Mouse (Mus musculus) brain, embryonic 14.5 days (tissue): ENCODE data around the gene Ccdc78. TPM values are rescaled to one million over a fixed set of nuclear protein-coding genes. Genes with fewer than 3 reads are reported as not detected.
"Not testable (repeated sequence)": the region's sequence is repeated elsewhere in the genome, so short reads cannot be mapped to it uniquely, and the experiment has no call there.

ENCODE experiments used
- DNase-seq: peaks from one replicate; pipeline ENCODE4 v3.0.0-alpha.2; 2011; ENCODE audit warnings: low read depth
- CTCF ChIP-seq: fragments of 200-500 bp; IDR thresholded peaks from 2 replicates; pipeline ENCODE4 v1.5.1; 2012; ENCODE audit warnings: inconsistent platforms, mild to moderate bottlenecking, moderate library complexity, borderline replicate concordance; ENCODE audit not compliant: insufficient read depth, insufficient read length; ENCODE audit errors: extremely low read depth
- POLR2A ChIP-seq: fragments of 200-500 bp; IDR thresholded peaks from 2 replicates; pipeline ENCODE4 v1.6.1; 2012; ENCODE audit warnings: mild to moderate bottlenecking, inconsistent platforms, borderline replicate concordance; ENCODE audit not compliant: poor library complexity, insufficient read depth, insufficient read length, severe bottlenecking; ENCODE audit errors: extremely low read depth
- polyA plus RNA-seq: library from polyadenylated mRNA; depleted of rRNA; stranded (reverse); fragments of >200 nt; gene quantifications from 2 replicates; pipeline ENCODE4 v1.2.3, GENCODE M21; 2012; rRNA removed

Gene Ccdc78
- 0.08 and 0.11 TPM in 2 replicates for polyA plus RNA-seq

DNA sequence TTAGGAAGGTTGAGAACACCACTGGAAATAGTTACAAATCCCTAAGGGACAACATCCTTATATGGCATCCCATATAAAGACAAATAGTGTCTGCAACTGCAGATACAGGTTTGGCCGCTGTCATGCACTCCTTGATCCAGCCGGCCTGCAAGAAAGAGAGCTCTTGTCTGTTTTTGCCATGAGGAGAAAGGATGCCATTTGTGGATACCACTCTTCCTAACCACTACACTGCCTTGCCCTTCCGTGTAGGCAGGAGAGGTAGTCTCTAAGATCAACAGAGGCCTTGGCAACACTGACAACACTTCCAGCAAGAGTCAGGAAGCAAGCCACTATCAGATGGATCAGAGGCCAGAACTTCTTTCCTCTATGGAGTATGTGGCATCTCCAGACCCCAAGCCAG, at the start of gene Ccdc78:
TSS of gene Ccdc78 (plus strand) at position 301 of the 400 bp plus-strand sequence.
- no peak for DNase-seq
- TF ChIP-seq CTCF (no peak), POLR2A (no peak)

DNA sequence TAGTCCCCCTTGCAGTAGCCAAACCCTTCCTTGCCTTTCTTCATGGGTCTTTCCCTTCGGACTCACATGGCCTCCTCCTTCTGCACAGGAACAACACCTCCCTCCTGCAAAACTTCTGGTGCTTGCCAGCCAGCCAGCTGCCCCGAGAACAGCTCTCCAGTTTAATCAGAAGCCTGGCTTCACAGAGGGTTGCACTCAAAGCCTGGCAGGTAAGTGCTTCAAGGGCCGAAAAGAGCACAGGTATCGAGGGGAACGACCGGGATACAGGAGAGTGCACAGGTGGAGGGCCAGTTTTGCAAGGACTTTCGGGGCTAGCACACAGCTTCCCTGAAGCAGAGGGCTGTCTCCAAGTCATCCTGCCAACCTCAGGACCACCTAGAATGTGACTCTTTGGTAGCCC, 47.5 kb upstream of the Ccdc78 start:
- no peak for TF ChIP-seq POLR2A
- no peak for TF ChIP-seq CTCF

DNA sequence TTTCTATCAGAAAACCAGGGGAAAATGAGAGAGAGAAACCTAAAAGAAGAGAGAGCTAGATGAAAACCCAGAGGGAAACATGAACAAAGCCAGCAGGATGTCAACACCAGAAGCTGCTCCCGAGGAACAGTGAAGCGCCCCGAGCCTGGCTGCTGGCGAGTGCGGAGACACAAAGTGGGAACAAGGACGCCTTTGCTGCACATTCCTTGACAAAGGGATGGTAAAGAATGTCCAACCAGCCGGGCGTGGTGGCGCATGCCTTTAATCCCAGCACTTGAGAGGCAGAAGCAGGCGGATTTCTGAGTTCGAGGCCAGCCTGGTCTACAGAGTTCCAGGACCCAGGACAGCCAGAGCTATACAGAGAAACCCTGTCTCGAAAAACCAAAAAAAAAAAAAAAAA, 44.9 kb upstream of the Ccdc78 start:
- DNase-seq = not testable (repeated sequence)

More for the DNA sequence above, 47.5 kb upstream of the Ccdc78 start:
- no peak for DNase-seq

- TF ChIP-seq CTCF (no peak), POLR2A (no peak)
- no peak for DNase-seq
Measured at GRCm38 (mm10) chr17:25743831-25744230, 42.5 kb upstream of the Ccdc78 start.

- TF ChIP-seq CTCF (no peak), POLR2A (no peak)
- no peak for DNase-seq
Measured at GRCm38 (mm10) chr17:25744311-25744710, 42.1 kb upstream of the Ccdc78 start.

DNA sequence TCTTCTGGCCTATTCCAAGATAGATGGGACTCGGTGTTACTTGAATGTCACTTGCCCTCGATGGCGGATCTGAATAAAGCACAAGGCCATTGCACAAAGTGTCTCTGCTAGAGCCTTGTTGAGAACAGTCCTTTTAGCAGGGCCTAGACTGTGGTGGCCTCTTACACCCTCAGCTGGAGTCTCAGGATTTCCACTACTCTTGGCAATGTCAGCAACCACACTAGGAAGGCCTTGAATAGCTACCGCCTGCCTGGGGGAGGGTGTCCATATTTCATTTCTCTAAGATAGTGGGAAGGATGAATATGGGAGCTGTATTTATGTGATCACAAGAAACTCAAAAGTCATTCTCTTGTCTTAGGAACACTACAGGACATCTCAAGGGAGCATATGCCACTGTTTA, 38.1 kb upstream of the Ccdc78 start:
- TF ChIP-seq CTCF (no peak), POLR2A (no peak)

GRCm38 (mm10) chr17:25749314-25749713, 37.1 kb upstream of the Ccdc78 start:
- TF ChIP-seq POLR2A = no peak
- no peak for TF ChIP-seq CTCF
- no peak for DNase-seq

More for the DNA sequence above, 38.1 kb upstream of the Ccdc78 start:
- no peak for DNase-seq

GRCm38 (mm10) chr17:25751446-25751845, 34.9 kb upstream of the Ccdc78 start:
- TF ChIP-seq POLR2A (no peak), CTCF (no peak)
- peak; percentile 36 for DNase-seq

- no peak for TF ChIP-seq POLR2A
- no peak for TF ChIP-seq CTCF
- DNase-seq = no peak
Measured at GRCm38 (mm10) chr17:25754241-25754640, 32.1 kb upstream of the Ccdc78 start, which contains the start of gene Msln. Msln (minus strand) TSS chr17:25754378.

DNA sequence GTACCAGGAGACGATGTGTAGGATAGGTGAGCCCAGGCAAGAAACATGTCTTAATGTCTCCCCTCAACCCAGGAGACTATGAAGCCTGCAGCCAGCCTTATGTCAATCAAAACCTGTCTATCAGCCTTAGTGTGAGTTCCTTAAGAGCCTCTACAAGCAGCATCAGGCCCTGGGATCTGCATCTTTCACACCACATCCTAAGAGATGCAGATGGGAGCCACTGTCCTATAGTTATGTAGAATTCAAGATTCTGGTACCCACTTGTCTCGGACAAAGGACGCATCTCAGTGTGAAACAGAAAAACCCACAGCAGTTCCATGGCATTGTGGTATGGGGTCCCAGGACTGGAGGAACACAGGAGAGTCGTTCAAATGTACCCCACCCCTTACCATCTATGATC, 31.3 kb upstream of the Ccdc78 start:
- no peak for DNase-seq
- TF ChIP-seq CTCF (no peak), POLR2A (no peak)

- no peak for TF ChIP-seq POLR2A
- TF ChIP-seq CTCF = no peak
- no peak for DNase-seq
Measured at GRCm38 (mm10) chr17:25755627-25756377, 30.6 kb upstream of the Ccdc78 start.

GRCm38 (mm10) chr17:25756378-25757242, 29.8 kb upstream of the Ccdc78 start:
- DNase-seq = no peak
- TF ChIP-seq POLR2A = no peak
- no peak for TF ChIP-seq CTCF

- DNase-seq = no peak
- TF ChIP-seq POLR2A = no peak
- TF ChIP-seq CTCF = no peak
Measured at GRCm38 (mm10) chr17:25757691-25758090, 28.7 kb upstream of the Ccdc78 start.
